Mouse (Mus musculus) liver, embryonic 12.5 days (tissue): ENCODE data around the gene Pex1. TPM values are rescaled to one million over a fixed set of nuclear protein-coding genes. Genes with fewer than 3 reads are reported as not detected.
"Not testable (repeated sequence)": the region's sequence is repeated elsewhere in the genome, so short reads cannot be mapped to it uniquely, and the experiment has no call there.

Experiments used
- ATAC-seq: fragments of 200-750 bp; cut with Nextera tagmentation; 2 replicates; pipeline ENCODE4 v1.8.0; 2017; ENCODE audit warnings: moderate number of reproducible peaks, mild to moderate bottlenecking, moderate library complexity
- H3K27ac ChIP-seq: fragments of 300-500 bp; sonication (generic); 2 replicates; pipeline ENCODE4 v1.5.1; 2016; ENCODE audit warnings: mild to moderate bottlenecking
- H3K27me3 ChIP-seq: fragments of 300-500 bp; sonication (generic); replicated peaks from 2 replicates; pipeline ENCODE4 v1.6.1; 2016; ENCODE audit warnings: mild to moderate bottlenecking, moderate library complexity
- H3K36me3 ChIP-seq: fragments of 300-500 bp; sonication (generic); 2 replicates; pipeline ENCODE4 v1.6.1; 2016; ENCODE audit warnings: mild to moderate bottlenecking, moderate library complexity
- H3K4me1 ChIP-seq: fragments of 300-500 bp; sonication (generic); 2 replicates; pipeline ENCODE4 v1.6.1; 2016
- H3K4me2 ChIP-seq: fragments of 300-500 bp; sonication (generic); 2 replicates; pipeline ENCODE4 v1.6.1; 2016; ENCODE audit warnings: mild to moderate bottlenecking, moderate library complexity
- H3K4me3 ChIP-seq: fragments of 300-500 bp; sonication (generic); 2 replicates; pipeline ENCODE4 v1.5.1; 2016; ENCODE audit warnings: mild to moderate bottlenecking, moderate library complexity
- H3K9ac ChIP-seq: fragments of 300-500 bp; sonication (generic); 2 replicates; pipeline ENCODE4 v1.6.1; 2016; ENCODE audit warnings: mild to moderate bottlenecking, moderate library complexity
- H3K9me3 ChIP-seq: fragments of 300-500 bp; sonication (generic); replicated peaks from 2 replicates; pipeline ENCODE4 v1.6.1; 2016; ENCODE audit warnings: mild to moderate bottlenecking, moderate library complexity
- WGBS: fragments of 180-500 bp; shearing (Covaris S2); methylation state at CpG from one replicate; pipeline ENCODE4 v1.1.7; 2016; ENCODE audit not compliant: insufficient replicate concordance; 5-methylcytosine and 5-hydroxymethylcytosine counted together
- polyA plus RNA-seq: library from polyadenylated mRNA; unstranded; fragments of >200 nt; fragmentation: Nextera tagmentation; extraction: Ambion mirVana; gene quantifications from 2 replicates; pipeline ENCODE4 v1.2.1, GENCODE M21; 2016

The Pex1 gene
- polyA plus RNA-seq, 1 experiment from 2014 or later, result 7.3 TPM

- Histone ChIP-seq H3K36me3 (peaks cover 27% of the 10 kb centered on the region), H3K4me1 (no peaks in the 10 kb centered on the region), H3K9me3 (no peaks in the 10 kb centered on the region), H3K27me3 (no peaks in the 10 kb centered on the region), H3K27ac (no peak overlapping the region), H3K4me3 (no peak overlapping the region), H3K9ac (no peak overlapping the region), H3K4me2 (no peak overlapping the region)
- 85% methylated on average over 9 of the region's 9 CpGs for WGBS
- ATAC-seq, result no peak
Measured at GRCm38 (mm10) chr5:3607114-3607513, 11.2 kb downstream of the Pex1 start.

- WGBS, result 86% methylated on average over 7 of the region's 7 CpGs
- Histone ChIP-seq H3K36me3 (peaks cover 35% of the 10 kb centered on the region), H3K9ac (no peak overlapping the region), H3K9me3 (no peaks in the 10 kb centered on the region), H3K4me3 (no peak overlapping the region), H3K27me3 (no peaks in the 10 kb centered on the region), H3K27ac (no peak overlapping the region), H3K4me2 (no peak overlapping the region), H3K4me1 (no peaks in the 10 kb centered on the region)
- no peak for ATAC-seq
Measured at GRCm38 (mm10) chr5:3609241-3609640, 13.4 kb downstream of the Pex1 start.

GRCm38 (mm10) chr5:3611835-3612234 is 16.0 kb downstream of the Pex1 start:
- 77% methylated on average over 2 of the region's 2 CpGs for WGBS
- H3K4me2 ChIP-seq, ATAC-seq: not testable (repeated sequence)

GRCm38 (mm10) chr5:3620486-3620885 is 24.6 kb downstream of the Pex1 start:
- ATAC-seq, result no peak
- Histone ChIP-seq H3K9me3 (no peaks in the 10 kb centered on the region), H3K4me3 (no peak overlapping the region), H3K27ac (no peak overlapping the region), H3K4me1 (no peaks in the 10 kb centered on the region), H3K4me2 (no peak overlapping the region), H3K36me3 (peaks cover 40% of the 10 kb centered on the region), H3K27me3 (no peaks in the 10 kb centered on the region), H3K9ac (no peak overlapping the region)
- WGBS, result 79% methylated on average over 7 of the region's 7 CpGs

More at GRCm38 (mm10) chr5:3611835-3612234, 16.0 kb downstream of the Pex1 start:
- not testable (repeated sequence) for H3K9ac ChIP-seq, H3K4me3 ChIP-seq, H3K27me3 ChIP-seq, H3K27ac ChIP-seq, H3K4me1 ChIP-seq, H3K9me3 ChIP-seq
- H3K36me3 ChIP-seq, result peaks cover 26% of the 10 kb centered on the region

GRCm38 (mm10) chr5:3630055-3630454 is 34.2 kb downstream of the Pex1 start:
- peaks cover 21% of the 10 kb centered on the region for H3K4me1 ChIP-seq
- H3K36me3 ChIP-seq, result peaks cover 24% of the 10 kb centered on the region
- no peaks in the 10 kb centered on the region for H3K27me3 ChIP-seq
- H3K9me3 ChIP-seq, result no peaks in the 10 kb centered on the region
- no peak for ATAC-seq
- H3K27ac ChIP-seq, result no peak overlapping the region
- WGBS, result 84% methylated on average over 5 of the region's 5 CpGs
- H3K4me3 ChIP-seq, result no peak overlapping the region
- no peak overlapping the region for H3K4me2 ChIP-seq
- H3K9ac ChIP-seq, result no peak overlapping the region

GRCm38 (mm10) chr5:3631512-3632271 is 35.8 kb downstream of the Pex1 start:
- H3K9ac ChIP-seq, result no peak overlapping the region
- no peak overlapping the region for H3K4me2 ChIP-seq
- no peak overlapping the region for H3K4me3 ChIP-seq
- no peaks in the 10 kb centered on the region for H3K9me3 ChIP-seq
- peak; percentile 50; the same call in 1 of the 2 replicates for ATAC-seq
- no peaks in the 10 kb centered on the region for H3K27me3 ChIP-seq
- no peak overlapping the region for H3K27ac ChIP-seq
- H3K36me3 ChIP-seq, result peaks cover 26% of the 10 kb centered on the region; the same call in 1 of the 2 replicates
- H3K4me1 ChIP-seq, result peaks cover 21% of the 10 kb centered on the region
- 72% methylated on average over 16 of the region's 16 CpGs for WGBS

GRCm38 (mm10) chr5:3632285-3632684 is 36.4 kb downstream of the Pex1 start:
- ATAC-seq, result peak; percentile 40; the same call in 1 of the 2 replicates
- H3K9me3 ChIP-seq, result no peaks in the 10 kb centered on the region
- H3K4me1 ChIP-seq, result peaks cover 21% of the 10 kb centered on the region
- H3K4me3 ChIP-seq, result no peak overlapping the region
- H3K27ac ChIP-seq, result no peak overlapping the region
- H3K9ac ChIP-seq, result no peak overlapping the region
- no peak overlapping the region for H3K4me2 ChIP-seq
- no peaks in the 10 kb centered on the region for H3K27me3 ChIP-seq
- 70% methylated on average over 5 of the region's 5 CpGs for WGBS
- H3K36me3 ChIP-seq, result peaks cover 26% of the 10 kb centered on the region; the same call in 1 of the 2 replicates

GRCm38 (mm10) chr5:3633315-3633714 is 37.4 kb downstream of the Pex1 start:
- Histone ChIP-seq H3K9me3 (no peaks in the 10 kb centered on the region), H3K4me1 (peaks cover 21% of the 10 kb centered on the region), H3K4me2 (no peak overlapping the region), H3K9ac (no peak overlapping the region), H3K4me3 (no peak overlapping the region), H3K27ac (no peak overlapping the region), H3K36me3 (peaks cover 26% of the 10 kb centered on the region; the same call in 1 of the 2 replicates), H3K27me3 (no peaks in the 10 kb centered on the region)
- ATAC-seq, result no peak
- 89% methylated on average over 13 of the region's 13 CpGs for WGBS

GRCm38 (mm10) chr5:3633951-3634350 is 38.1 kb downstream of the Pex1 start:
- Histone ChIP-seq H3K4me2 (no peak overlapping the region), H3K36me3 (peaks cover 26% of the 10 kb centered on the region; the same call in 1 of the 2 replicates), H3K9ac (no peak overlapping the region), H3K4me3 (no peak overlapping the region), H3K27ac (no peak overlapping the region), H3K27me3 (no peaks in the 10 kb centered on the region), H3K9me3 (no peaks in the 10 kb centered on the region), H3K4me1 (peaks cover 21% of the 10 kb centered on the region)
- no peak for ATAC-seq
- 64% methylated on average over 4 of the region's 4 CpGs for WGBS

- no peak overlapping the region for H3K9ac ChIP-seq
- H3K4me1 ChIP-seq, result peaks cover 18% of the 10 kb centered on the region
- H3K9me3 ChIP-seq, result no peaks in the 10 kb centered on the region
- H3K36me3 ChIP-seq, result peaks cover 30% of the 10 kb centered on the region
- no peak overlapping the region for H3K27ac ChIP-seq
- H3K4me3 ChIP-seq, result no peak overlapping the region
- WGBS, result 77% methylated on average over 8 of the region's 8 CpGs
- H3K27me3 ChIP-seq, result no peaks in the 10 kb centered on the region
- no peak overlapping the region for H3K4me2 ChIP-seq
- ATAC-seq, result no peak
Measured at GRCm38 (mm10) chr5:3635286-3635685, 39.4 kb downstream of the Pex1 start.

- Histone ChIP-seq H3K27me3 (no peaks in the 10 kb centered on the region), H3K9ac (no peak overlapping the region), H3K36me3 (peaks cover 55% of the 10 kb centered on the region), H3K4me3 (no peak overlapping the region), H3K27ac (no peak overlapping the region), H3K4me1 (peaks cover 29% of the 10 kb centered on the region), H3K4me2 (no peak overlapping the region), H3K9me3 (no peaks in the 10 kb centered on the region)
- no peak for ATAC-seq
- 87% methylated on average over 6 of the region's 6 CpGs for WGBS
Measured at GRCm38 (mm10) chr5:3644621-3645020, 48.8 kb downstream of the Pex1 start.

- peaks cover 50% of the 10 kb centered on the region for H3K36me3 ChIP-seq
- H3K9ac ChIP-seq, result no peak overlapping the region
- WGBS, result 84% methylated on average over 6 of the region's 6 CpGs
- H3K9me3 ChIP-seq, result no peaks in the 10 kb centered on the region
- H3K4me2 ChIP-seq, result peak overlapping the region; percentile 32
- no peak overlapping the region for H3K27ac ChIP-seq
- H3K4me3 ChIP-seq, result no peak overlapping the region
- peaks cover 30% of the 10 kb centered on the region for H3K4me1 ChIP-seq
- no peaks in the 10 kb centered on the region for H3K27me3 ChIP-seq
- ATAC-seq, result no peak
Measured at GRCm38 (mm10) chr5:3645326-3645725, 49.5 kb downstream of the Pex1 start.
